Mouse (Mus musculus) hindbrain, embryonic 15.5 days (tissue): ENCODE data around the gene Sec1. TPM values are rescaled to one million over a fixed set of nuclear protein-coding genes. Genes with fewer than 3 reads are reported as not detected.

Experiments used
- ATAC-seq: fragments of 200-750 bp; cut with Nextera tagmentation; 2 replicates; pipeline ENCODE4 v1.8.0; 2017; ENCODE audit warnings: low read depth, moderate number of reproducible peaks, moderate TSS enrichment; ENCODE audit not compliant: low FRiP score
- H3K27ac ChIP-seq: fragments of 300-500 bp; sonication (generic); replicated peaks from 2 replicates; pipeline ENCODE4 v1.5.1; 2015; ENCODE audit warnings: mild to moderate bottlenecking, inconsistent platforms
- H3K27me3 ChIP-seq: fragments of 300-500 bp; sonication (generic); 2 replicates; pipeline ENCODE4 v1.6.1; 2015; ENCODE audit warnings: control low read depth, inconsistent platforms
- H3K36me3 ChIP-seq: fragments of 300-500 bp; sonication (generic); 2 replicates; pipeline ENCODE4 v1.6.1; 2015; ENCODE audit warnings: control low read depth, inconsistent platforms
- H3K4me1 ChIP-seq: fragments of 300-500 bp; sonication (generic); replicated peaks from 2 replicates; pipeline ENCODE4 v1.6.1; 2015; ENCODE audit warnings: control low read depth, inconsistent platforms
- H3K4me2 ChIP-seq: fragments of 300-500 bp; sonication (generic); 2 replicates; pipeline ENCODE4 v1.6.1; 2015; ENCODE audit warnings: moderate library complexity, mild to moderate bottlenecking, inconsistent platforms
- H3K4me3 ChIP-seq: fragments of 300-500 bp; sonication (generic); 2 replicates; pipeline ENCODE4 v1.5.1; 2015; ENCODE audit warnings: mild to moderate bottlenecking, inconsistent platforms
- H3K9ac ChIP-seq: fragments of 300-500 bp; sonication (generic); 2 replicates; pipeline ENCODE4 v1.6.1; 2015; ENCODE audit warnings: inconsistent platforms
- H3K9me3 ChIP-seq: fragments of 300-500 bp; sonication (generic); 2 replicates; pipeline ENCODE4 v1.6.1; 2016; ENCODE audit warnings: control low read depth, inconsistent platforms
- WGBS: fragments of 180-500 bp; shearing (Covaris S2); methylation state at CpG from one replicate; pipeline ENCODE4 v1.1.7; 2015; 5-methylcytosine and 5-hydroxymethylcytosine counted together
- polyA plus RNA-seq: library from polyadenylated mRNA; unstranded; fragments of >200 nt; fragmentation: Nextera tagmentation; extraction: Ambion mirVana; gene quantifications from 2 replicates; pipeline ENCODE4 v1.2.1, GENCODE M21; 2015

Sec1 gene
- polyA plus RNA-seq, 1 experiment from 2014 or later: 0.35 TPM

GRCm38 (mm10) chr7:45716460-45716857 is 22.3 kb upstream of the Sec1 start:
- ATAC-seq: no peak
- Histone ChIP-seq H3K4me3 (peak overlapping the region; percentile 90), H3K4me2 (peak overlapping the region; percentile 81), H3K4me1 (peaks cover 48% of the 10 kb centered on the region), H3K9ac (no peak overlapping the region), H3K9me3 (no peaks in the 10 kb centered on the region), H3K27ac (no peak overlapping the region), H3K27me3 (no peaks in the 10 kb centered on the region), H3K36me3 (peaks cover 32% of the 10 kb centered on the region)
- WGBS: 87% methylated on average over 3 of the region's 3 CpGs

GRCm38 (mm10) chr7:45715741-45716459 is 21.7 kb upstream of the Sec1 start:
- 85% methylated on average over 19 of the region's 19 CpGs for WGBS
- Histone ChIP-seq H3K4me2 (peak overlapping the region; percentile 81), H3K27me3 (no peaks in the 10 kb centered on the region), H3K27ac (peak overlapping the region; percentile 58), H3K4me1 (peaks cover 48% of the 10 kb centered on the region), H3K9ac (peak overlapping the region; percentile 8), H3K9me3 (no peaks in the 10 kb centered on the region), H3K4me3 (peak overlapping the region; percentile 58), H3K36me3 (peaks cover 32% of the 10 kb centered on the region)
- no peak for ATAC-seq

- Histone ChIP-seq H3K4me3 (peak within 1 kb of the TSS; percentile 58), H3K9me3 (no peaks in the 10 kb centered on the region), H3K9ac (peak within 1 kb of the TSS; percentile 69), H3K27me3 (no peaks in the 10 kb centered on the region), H3K27ac (peak within 1 kb of the TSS; percentile 66), H3K4me1 (peaks cover 53% of the 10 kb centered on the region), H3K4me2 (peak within 1 kb of the TSS; percentile 81), H3K36me3 (peaks cover 33% of the 10 kb centered on the region)
- ATAC-seq: peak; percentile 92
- 7% methylated on average over 34 of the region's 34 CpGs for WGBS
Observed at GRCm38 (mm10) chr7:45715090-45715708, 21.0 kb upstream of the Sec1 start, which contains the start of gene Rpl18. Rpl18 (plus strand) TSS chr7:45715457.

GRCm38 (mm10) chr7:45714630-45715089 is 20.5 kb upstream of the Sec1 start:
- Histone ChIP-seq H3K4me3 (peak overlapping the region; percentile 58), H3K4me1 (peaks cover 56% of the 10 kb centered on the region), H3K9me3 (no peaks in the 10 kb centered on the region), H3K27ac (peak overlapping the region; percentile 66), H3K27me3 (no peaks in the 10 kb centered on the region), H3K9ac (peak overlapping the region; percentile 69), H3K36me3 (peaks cover 31% of the 10 kb centered on the region), H3K4me2 (peak overlapping the region; percentile 81)
- 11% methylated on average over 14 of the region's 14 CpGs for WGBS
- peak; percentile 55; the same call in 1 of the 2 replicates for ATAC-seq

GRCm38 (mm10) chr7:45713881-45714520 is 19.8 kb upstream of the Sec1 start:
- WGBS: 85% methylated on average over 6 of the region's 6 CpGs
- H3K27ac ChIP-seq: no peak overlapping the region
- peaks cover 56% of the 10 kb centered on the region for H3K4me1 ChIP-seq
- H3K4me2 ChIP-seq: peak overlapping the region; percentile 81
- H3K9me3 ChIP-seq: no peaks in the 10 kb centered on the region
- H3K9ac ChIP-seq: peak overlapping the region; percentile 69
- H3K4me3 ChIP-seq: peak overlapping the region; percentile 58
- no peak for ATAC-seq
- H3K27me3 ChIP-seq: no peaks in the 10 kb centered on the region
- H3K36me3 ChIP-seq: peaks cover 31% of the 10 kb centered on the region

GRCm38 (mm10) chr7:45713396-45713795 is 19.2 kb upstream of the Sec1 start:
- Histone ChIP-seq H3K36me3 (peaks cover 31% of the 10 kb centered on the region), H3K27ac (no peak overlapping the region), H3K4me3 (no peak overlapping the region), H3K4me2 (no peak overlapping the region), H3K27me3 (no peaks in the 10 kb centered on the region), H3K9ac (no peak overlapping the region), H3K4me1 (peaks cover 57% of the 10 kb centered on the region), H3K9me3 (no peaks in the 10 kb centered on the region)
- WGBS: 95% methylated on average over 16 of the region's 16 CpGs
- ATAC-seq: no peak

GRCm38 (mm10) chr7:45712022-45712757 is 18.0 kb upstream of the Sec1 start:
- Histone ChIP-seq H3K9ac (no peak overlapping the region), H3K9me3 (no peaks in the 10 kb centered on the region), H3K4me2 (no peak overlapping the region), H3K4me1 (peaks cover 68% of the 10 kb centered on the region), H3K4me3 (no peak overlapping the region), H3K27ac (no peak overlapping the region), H3K27me3 (no peaks in the 10 kb centered on the region), H3K36me3 (peaks cover 31% of the 10 kb centered on the region)
- ATAC-seq: no peak
- WGBS: 88% methylated on average over 21 of the region's 21 CpGs

GRCm38 (mm10) chr7:45711316-45712021 is 17.3 kb upstream of the Sec1 start:
- Histone ChIP-seq H3K9ac (no peak overlapping the region), H3K27me3 (no peaks in the 10 kb centered on the region), H3K4me2 (no peak overlapping the region), H3K4me3 (no peak overlapping the region), H3K9me3 (no peaks in the 10 kb centered on the region), H3K4me1 (peaks cover 68% of the 10 kb centered on the region), H3K36me3 (peaks cover 31% of the 10 kb centered on the region), H3K27ac (no peak overlapping the region)
- ATAC-seq: no peak
- WGBS: 94% methylated on average over 24 of the region's 24 CpGs

GRCm38 (mm10) chr7:45710477-45711191 is 16.4 kb upstream of the Sec1 start:
- no peak overlapping the region for H3K4me2 ChIP-seq
- no peak overlapping the region for H3K4me3 ChIP-seq
- no peak for ATAC-seq
- H3K4me1 ChIP-seq: peaks cover 68% of the 10 kb centered on the region
- H3K9ac ChIP-seq: no peak overlapping the region; the same call in 1 of the 2 replicates
- peaks cover 31% of the 10 kb centered on the region for H3K36me3 ChIP-seq
- no peak overlapping the region for H3K27ac ChIP-seq
- WGBS: 94% methylated on average over 20 of the region's 20 CpGs
- no peaks in the 10 kb centered on the region for H3K9me3 ChIP-seq
- H3K27me3 ChIP-seq: no peaks in the 10 kb centered on the region

- Histone ChIP-seq H3K36me3 (peaks cover 31% of the 10 kb centered on the region), H3K4me2 (peak overlapping the region; percentile 98), H3K9me3 (no peaks in the 10 kb centered on the region), H3K9ac (no peak overlapping the region; the same call in 1 of the 2 replicates), H3K27me3 (no peaks in the 10 kb centered on the region), H3K27ac (peak overlapping the region; percentile 63), H3K4me1 (peaks cover 70% of the 10 kb centered on the region), H3K4me3 (no peak overlapping the region)
- WGBS: 58% methylated on average over 14 of the region's 14 CpGs
- ATAC-seq: no peak
Observed at GRCm38 (mm10) chr7:45709677-45710355, 15.6 kb upstream of the Sec1 start.
